Mouse (Mus musculus) effector memory CD4-positive, alpha-beta T cell, adult 5 months (primary cell): Measurements from ENCODE around the gene Gar1. TPM values are rescaled to one million over a fixed set of nuclear protein-coding genes. Genes with fewer than 3 reads are reported as not detected.

ENCODE experiments used
- polyA plus RNA-seq: library from polyadenylated mRNA; unstranded; fragments of 100-300 nt; shearing (Covaris generic); gene quantifications from one replicate; pipeline ENCODE4 v1.2.1, GENCODE M21; 2017

Gene Gar1
- polyA plus RNA-seq: 78.1 TPM

DNA sequence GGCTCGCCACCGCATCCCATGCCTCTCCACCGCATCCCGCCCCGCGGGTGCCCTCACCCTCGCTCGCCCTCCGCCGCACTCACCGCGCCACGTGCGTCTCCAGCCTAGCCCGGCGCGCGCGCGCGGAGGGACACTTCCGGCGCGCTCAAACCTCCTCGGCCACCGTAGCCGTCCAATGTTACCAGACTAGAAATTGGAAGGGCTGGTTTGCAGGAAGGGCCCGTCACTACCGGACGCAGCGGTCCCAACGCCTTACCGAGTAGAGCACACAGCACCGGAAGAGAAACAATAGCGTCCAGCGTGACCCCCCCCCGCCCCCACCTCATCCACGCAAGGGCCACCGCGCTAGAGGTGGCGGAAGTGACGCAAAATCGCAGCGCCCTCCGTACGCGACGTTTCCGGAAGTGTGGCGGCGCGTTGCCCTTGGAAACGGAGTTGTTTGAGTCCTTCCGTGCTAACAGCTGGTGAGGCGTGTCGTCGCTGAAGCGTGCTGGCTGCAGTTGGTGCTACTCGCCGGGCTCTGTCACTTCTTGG is at the start of gene Gar1:
Gar1 (minus strand) TSS at position 362 of the 534 bp plus-strand sequence.

GRCm38 (mm10) chr3:129878405-129879021 is 47.3 kb upstream of the Gar1 start, which contains the start of gene Pla2g12a:
Gene Pla2g12a (plus strand): TSS chr3:129878606.

DNA sequence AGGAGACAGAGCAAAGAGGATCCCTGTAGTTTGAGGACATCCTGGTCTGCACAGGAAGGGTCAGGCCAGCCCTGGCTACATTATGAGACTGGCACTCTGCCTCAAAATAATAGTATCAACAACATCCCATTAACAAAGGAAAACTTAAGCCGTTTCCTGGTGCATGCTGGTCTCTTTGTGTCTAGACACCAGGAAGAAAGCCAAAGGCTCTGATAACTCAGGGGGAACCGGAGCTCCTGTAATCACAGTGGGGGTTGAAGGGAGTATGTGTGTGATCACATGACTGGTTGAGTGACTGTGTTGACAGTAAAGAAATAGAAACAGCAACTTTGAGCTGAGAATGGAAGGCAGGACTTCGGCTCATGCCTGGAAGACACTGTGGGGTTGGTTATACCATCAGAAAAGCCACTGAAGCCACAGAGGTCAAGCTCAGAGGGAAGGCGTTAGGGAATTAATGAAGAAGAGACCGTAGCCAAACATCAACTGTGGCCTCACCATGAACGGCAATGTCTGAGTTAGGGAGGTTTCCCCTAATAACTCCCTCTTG is 4.3 kb upstream of the Gar1 start, which contains the start of gene Cfi:
Cfi (plus strand) TSS at position 497 of the 547 bp plus-strand sequence.

DNA sequence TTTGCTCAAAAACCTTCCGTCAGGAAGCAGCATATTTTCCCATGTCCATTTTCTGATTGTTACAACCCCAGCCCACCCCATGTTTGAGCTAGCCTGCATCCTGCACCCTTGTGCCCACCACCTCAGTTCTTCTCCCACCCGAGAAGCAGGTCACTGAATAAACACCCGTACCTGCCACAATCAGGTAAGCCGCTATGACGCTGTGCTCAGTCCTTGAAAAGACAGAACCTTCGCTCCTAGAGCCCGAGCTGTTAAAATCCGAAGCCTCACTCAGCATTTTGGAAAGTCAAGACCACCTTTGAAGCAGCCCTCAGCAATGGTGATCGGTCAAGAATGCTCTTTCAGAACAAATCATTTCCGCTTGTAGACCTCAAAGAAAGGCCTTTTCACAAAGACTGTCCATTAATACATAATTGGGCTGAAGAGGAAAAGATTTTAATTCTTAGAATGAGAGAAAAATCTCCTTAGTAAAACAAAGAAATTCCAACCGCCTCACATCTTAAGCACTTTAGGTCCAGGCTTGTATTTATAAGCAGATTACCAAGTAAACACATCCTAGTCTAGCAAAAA is 8.9 kb downstream of the Gar1 start, which contains the start of gene Rrh:
Rrh (minus strand) TSS at position 382 of the 570 bp plus-strand sequence.

GRCm38 (mm10) chr3:129803765-129804164 is 27.4 kb downstream of the Gar1 start, which contains the start of gene Lrit3:
Gene Lrit3 (minus strand): TSS chr3:129804030.

Other genes starting within 250 kb of the Gar1 start
- gene Egf, start 76.1 kb downstream of the Gar1 start, polyA plus RNA-seq: 1.9 TPM
- not detected for gene Lrit3, start 27.4 kb downstream of the Gar1 start, polyA plus RNA-seq
- gene Rrh, start 8.8 kb downstream of the Gar1 start, polyA plus RNA-seq: not detected
- not detected for gene Cfi, start 4.5 kb upstream of the Gar1 start, polyA plus RNA-seq
- gene Pla2g12a, start 47.2 kb upstream of the Gar1 start, polyA plus RNA-seq: 14.1 TPM
- gene Casp6, start 70.0 kb upstream of the Gar1 start, polyA plus RNA-seq: 20.9 TPM
- gene Mcub, start 138.8 kb upstream of the Gar1 start, polyA plus RNA-seq: 7.5 TPM
- 61.1 TPM for gene Sec24b, start 230.2 kb upstream of the Gar1 start, polyA plus RNA-seq